Mouse (Mus musculus): ENCODE data around the gene Nectin2. TPM values are rescaled to one million over a fixed set of nuclear protein-coding genes. Genes with fewer than 3 reads are reported as not detected.

Nectin2 gene
- polyA plus RNA-seq, 1 experiment from 2014 or later, result 87.0 TPM

DNA sequence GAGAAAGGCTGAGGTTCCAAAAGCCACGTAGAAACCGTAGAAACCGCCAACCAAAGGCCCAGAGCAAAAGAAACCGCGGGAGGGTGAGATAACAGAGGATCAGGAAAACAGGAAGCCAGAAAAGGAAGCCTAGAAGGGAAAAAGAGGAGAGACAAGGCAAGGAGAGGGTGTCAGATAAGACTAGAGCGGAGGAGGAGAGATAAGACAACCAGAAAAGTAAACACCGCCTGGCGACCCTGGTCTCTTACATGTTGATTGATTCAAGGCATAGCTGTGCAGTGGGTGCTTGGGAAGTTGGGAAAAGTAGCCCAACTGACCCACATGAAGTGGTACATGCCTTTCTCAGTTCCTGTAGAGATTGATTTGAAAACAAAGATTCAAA, 55.1 kb downstream of the Nectin2 start:
- peak overlapping the region; percentile 88 for H3K27ac ChIP-seq (ENCODE audit: low read depth, low read length)
- H3K36me3 ChIP-seq (ENCODE audit: control insufficient read depth, insufficient read depth, low read length), result peaks cover 6% of the 10 kb centered on the region
- H3K4me3 ChIP-seq (ENCODE audit: low read depth, low read length), result no peak overlapping the region
- peak overlapping the region; percentile 25 for H3K4me2 ChIP-seq
- no peak for ATAC-seq (replicated peaks; ENCODE audit: insufficient number of reproducible peaks, low FRiP score, low TSS enrichment)
- H3K9me3 ChIP-seq (replicated peaks; ENCODE audit: control insufficient read depth, low read length), result no peaks in the 10 kb centered on the region
- H3K27me3 ChIP-seq (ENCODE audit: control insufficient read depth, insufficient read depth, low read length), result no peaks in the 10 kb centered on the region
- WGBS (ENCODE audit: insufficient replicate concordance), result 6% methylated on average over 8 of the region's 8 CpGs
- peaks cover 38% of the 10 kb centered on the region for H3K4me1 ChIP-seq (ENCODE audit: control insufficient read depth, insufficient read depth, low read length)
- no peak overlapping the region for H3K9ac ChIP-seq (ENCODE audit: low read depth, low read length)

DNA sequence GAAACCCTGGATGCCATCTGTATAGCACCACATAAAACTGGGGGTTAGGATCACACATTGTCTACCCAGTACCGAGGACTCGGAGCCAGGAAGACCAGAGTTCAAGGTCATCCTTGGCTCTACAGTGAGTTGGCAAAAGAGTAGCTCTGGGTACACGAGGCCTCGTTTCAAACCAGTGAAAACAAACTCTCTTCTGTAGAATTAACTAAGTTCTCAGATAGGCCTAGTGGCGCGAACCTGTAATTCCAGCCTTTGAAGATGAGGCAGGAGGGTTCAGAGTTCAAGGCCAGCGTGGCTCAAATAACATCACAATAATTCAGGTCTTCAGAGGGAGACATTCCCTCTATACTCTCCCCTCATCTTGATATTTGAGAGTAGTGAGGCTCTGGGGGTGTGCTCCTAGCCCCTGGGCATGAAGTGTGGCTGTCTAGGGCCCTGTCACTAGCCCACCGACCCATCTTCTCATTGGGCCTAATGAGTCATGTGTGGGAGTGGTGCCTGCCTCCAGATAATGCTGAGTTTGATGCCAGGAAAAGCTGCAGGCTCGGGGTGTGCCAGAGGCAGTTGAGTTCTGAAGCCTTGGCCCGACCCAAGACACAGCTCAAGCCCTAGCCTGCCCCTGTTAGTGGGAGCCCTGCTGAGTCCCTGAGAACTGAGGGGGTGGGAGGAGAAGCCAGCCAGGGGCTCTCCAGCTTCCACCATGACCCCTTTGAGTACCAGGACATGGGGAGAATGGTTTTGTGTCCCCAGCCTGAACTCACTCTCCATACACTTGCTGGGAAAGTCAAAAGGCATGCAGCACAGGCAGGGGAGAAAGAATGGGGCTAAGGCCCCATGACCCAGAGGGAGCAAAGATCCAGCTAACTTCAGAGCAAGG, 55.7 kb downstream of the Nectin2 start:
- ATAC-seq (replicated peaks; ENCODE audit: insufficient number of reproducible peaks, low FRiP score, low TSS enrichment), result no peak
- 68% methylated on average over 10 of the region's 10 CpGs for WGBS (ENCODE audit: insufficient replicate concordance)
- Histone ChIP-seq H3K4me3 (ENCODE audit: low read depth, low read length) (no peak overlapping the region), H3K27me3 (ENCODE audit: control insufficient read depth, insufficient read depth, low read length) (no peaks in the 10 kb centered on the region), H3K36me3 (ENCODE audit: control insufficient read depth, insufficient read depth, low read length) (peaks cover 6% of the 10 kb centered on the region), H3K9me3 (replicated peaks; ENCODE audit: control insufficient read depth, low read length) (no peaks in the 10 kb centered on the region), H3K4me2 (peak overlapping the region; percentile 25), H3K4me1 (ENCODE audit: control insufficient read depth, insufficient read depth, low read length) (peaks cover 38% of the 10 kb centered on the region), H3K27ac (ENCODE audit: low read depth, low read length) (peak overlapping the region; percentile 88), H3K9ac (ENCODE audit: low read depth, low read length) (no peak overlapping the region)

DNA sequence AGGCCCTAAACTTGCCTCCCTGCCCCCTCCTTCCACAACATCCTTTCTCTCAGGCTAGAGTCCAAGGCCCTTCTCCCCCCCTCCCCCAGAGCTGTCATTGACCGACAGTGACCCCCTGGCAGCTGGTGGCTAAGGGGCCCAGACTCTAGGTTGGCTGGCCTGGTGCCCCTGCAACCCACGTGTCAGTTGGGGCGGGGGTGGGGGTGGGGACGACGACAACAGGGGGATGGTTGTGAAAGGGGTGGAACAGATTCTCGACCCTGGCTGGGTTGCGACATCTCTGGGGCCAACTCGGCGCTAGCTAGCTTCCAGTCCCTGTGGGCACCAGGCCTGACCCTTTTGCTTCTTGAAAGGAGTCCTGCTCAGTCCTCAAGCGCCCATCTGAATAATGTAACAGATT, 56.9 kb downstream of the Nectin2 start:
- Histone ChIP-seq H3K9ac (ENCODE audit: low read depth, low read length) (no peak overlapping the region), H3K4me1 (ENCODE audit: control insufficient read depth, insufficient read depth, low read length) (peaks cover 32% of the 10 kb centered on the region), H3K9me3 (replicated peaks; ENCODE audit: control insufficient read depth, low read length) (no peaks in the 10 kb centered on the region), H3K4me3 (ENCODE audit: low read depth, low read length) (no peak overlapping the region), H3K27ac (ENCODE audit: low read depth, low read length) (peak overlapping the region; percentile 54), H3K36me3 (ENCODE audit: control insufficient read depth, insufficient read depth, low read length) (peaks cover 6% of the 10 kb centered on the region), H3K27me3 (ENCODE audit: control insufficient read depth, insufficient read depth, low read length) (no peaks in the 10 kb centered on the region), H3K4me2 (peak overlapping the region; percentile 22; the same call in 1 of the 2 replicates)
- 24% methylated on average over 10 of the region's 10 CpGs for WGBS (ENCODE audit: insufficient replicate concordance)
- no peak for ATAC-seq (replicated peaks; ENCODE audit: insufficient number of reproducible peaks, low FRiP score, low TSS enrichment)

DNA sequence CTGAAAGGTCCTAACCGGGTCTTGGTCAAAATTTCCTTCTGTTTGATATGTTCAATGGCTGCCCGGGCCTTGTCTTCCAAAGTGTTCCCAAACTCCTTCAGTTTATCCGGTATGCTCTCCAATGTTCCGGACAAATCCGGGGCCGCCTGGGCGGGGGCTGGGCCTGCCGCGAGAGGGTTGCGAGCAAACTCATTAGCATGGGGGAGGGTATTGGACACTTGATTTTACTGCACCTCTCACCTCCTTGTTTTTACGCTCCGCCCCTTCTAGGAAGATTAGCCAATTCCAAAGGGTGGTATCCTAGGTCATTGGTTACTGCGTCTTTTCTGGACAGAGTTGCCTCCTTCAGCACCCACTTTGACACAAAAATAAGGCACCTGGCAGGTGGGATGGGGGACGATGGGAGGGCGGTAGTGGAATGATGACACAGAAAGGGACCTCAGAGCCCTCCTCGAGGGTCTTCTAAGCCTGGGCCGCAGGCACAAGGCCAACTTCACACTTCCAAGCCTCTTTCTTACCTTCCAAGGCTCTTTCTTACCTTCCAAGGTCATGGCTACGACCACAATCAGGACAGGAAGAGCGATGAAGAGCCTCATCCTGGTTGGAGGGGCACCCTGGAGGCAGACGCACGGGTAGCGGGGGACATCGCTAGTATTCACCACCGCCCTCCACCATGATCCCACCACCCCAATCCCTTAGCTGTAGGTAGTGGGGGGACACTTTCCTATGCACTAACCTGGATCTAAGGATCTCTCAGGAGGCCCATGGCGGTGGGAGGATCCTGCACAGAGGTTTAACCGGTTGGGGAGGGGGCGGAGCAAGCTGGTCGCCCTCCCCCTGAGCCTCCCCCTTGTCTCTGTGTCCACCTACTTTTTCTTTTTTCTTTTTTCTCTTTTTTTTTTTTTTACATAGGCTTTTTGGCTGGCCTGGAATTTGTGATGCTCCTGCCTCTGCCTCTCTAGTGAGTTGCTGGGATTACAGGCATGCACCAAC, 58.1 kb downstream of the Nectin2 start, which contains the start of gene Apoc1:
Apoc1 (minus strand) TSS at position 788 of the 993 bp plus-strand sequence.
- H3K9ac ChIP-seq (ENCODE audit: low read depth, low read length), result no peak within 1 kb of the TSS
- no peak within 1 kb of the TSS for H3K4me3 ChIP-seq (ENCODE audit: low read depth, low read length)
- peak within 1 kb of the TSS; percentile 29 for H3K4me2 ChIP-seq
- no peaks in the 10 kb centered on the region for H3K9me3 ChIP-seq (replicated peaks; ENCODE audit: control insufficient read depth, low read length)
- H3K27ac ChIP-seq (ENCODE audit: low read depth, low read length), result peak within 1 kb of the TSS; percentile 54
- H3K36me3 ChIP-seq (ENCODE audit: control insufficient read depth, insufficient read depth, low read length), result peaks cover 6% of the 10 kb centered on the region
- WGBS (ENCODE audit: insufficient replicate concordance), result 43% methylated on average over 28 of the region's 28 CpGs
- H3K4me1 ChIP-seq (ENCODE audit: control insufficient read depth, insufficient read depth, low read length), result peaks cover 32% of the 10 kb centered on the region
- H3K27me3 ChIP-seq (ENCODE audit: control insufficient read depth, insufficient read depth, low read length), result no peaks in the 10 kb centered on the region
- ATAC-seq (replicated peaks; ENCODE audit: insufficient number of reproducible peaks, low FRiP score, low TSS enrichment), result no peak

DNA sequence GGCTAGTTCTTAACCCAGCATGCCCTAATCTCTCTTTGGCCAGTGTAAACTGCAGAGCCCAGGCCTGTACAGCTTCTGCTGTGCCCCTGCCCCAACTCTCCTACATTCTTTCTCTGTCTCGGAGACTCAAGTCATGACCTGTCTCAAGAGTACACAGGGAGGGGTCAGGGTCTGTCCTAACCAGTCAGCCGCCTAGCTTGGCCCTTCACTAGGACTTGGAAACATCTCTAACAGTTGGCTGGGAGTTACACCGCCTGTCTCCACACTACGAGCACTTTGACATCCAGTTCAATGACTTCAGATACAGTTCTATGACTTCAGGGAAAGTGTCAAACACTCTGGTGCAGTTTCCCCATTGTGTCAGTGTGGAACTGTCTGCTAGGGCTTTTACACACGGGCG, 58.8 kb downstream of the Nectin2 start:
- WGBS (ENCODE audit: insufficient replicate concordance), result 67% methylated on average over 6 of the region's 6 CpGs
- Histone ChIP-seq H3K27ac (ENCODE audit: low read depth, low read length) (no peak overlapping the region), H3K36me3 (ENCODE audit: control insufficient read depth, insufficient read depth, low read length) (peaks cover 3% of the 10 kb centered on the region), H3K27me3 (ENCODE audit: control insufficient read depth, insufficient read depth, low read length) (no peaks in the 10 kb centered on the region), H3K4me2 (no peak overlapping the region), H3K9me3 (replicated peaks; ENCODE audit: control insufficient read depth, low read length) (no peaks in the 10 kb centered on the region), H3K4me1 (ENCODE audit: control insufficient read depth, insufficient read depth, low read length) (peaks cover 29% of the 10 kb centered on the region), H3K4me3 (ENCODE audit: low read depth, low read length) (no peak overlapping the region), H3K9ac (ENCODE audit: low read depth, low read length) (no peak overlapping the region)
- no peak for ATAC-seq (replicated peaks; ENCODE audit: insufficient number of reproducible peaks, low FRiP score, low TSS enrichment)

DNA sequence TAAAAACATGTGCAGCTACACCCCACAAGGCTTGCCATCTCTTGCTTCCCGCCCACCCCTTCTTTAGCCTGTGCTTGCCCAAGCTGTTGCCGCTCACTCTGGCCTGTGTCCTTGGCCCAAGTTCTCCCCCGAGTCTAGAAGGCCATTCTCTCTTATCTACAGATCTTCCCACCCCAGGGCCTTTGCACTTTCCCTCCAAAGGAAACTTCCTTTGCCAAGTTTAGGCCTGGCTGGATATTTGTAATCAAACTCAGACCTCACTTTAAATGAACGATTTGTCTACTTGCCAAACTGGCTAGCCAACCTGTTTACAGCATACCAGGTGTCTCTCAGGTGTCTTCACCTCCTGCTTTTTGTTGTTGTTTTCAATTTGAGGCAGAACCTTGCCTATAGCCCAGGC, 59.4 kb downstream of the Nectin2 start:
- Histone ChIP-seq H3K9me3 (replicated peaks; ENCODE audit: control insufficient read depth, low read length) (no peaks in the 10 kb centered on the region), H3K9ac (ENCODE audit: low read depth, low read length) (no peak overlapping the region), H3K27me3 (ENCODE audit: control insufficient read depth, insufficient read depth, low read length) (no peaks in the 10 kb centered on the region), H3K36me3 (ENCODE audit: control insufficient read depth, insufficient read depth, low read length) (no peaks in the 10 kb centered on the region), H3K4me3 (ENCODE audit: low read depth, low read length) (no peak overlapping the region), H3K4me2 (no peak overlapping the region), H3K27ac (ENCODE audit: low read depth, low read length) (no peak overlapping the region), H3K4me1 (ENCODE audit: control insufficient read depth, insufficient read depth, low read length) (peaks cover 29% of the 10 kb centered on the region)
- WGBS (ENCODE audit: insufficient replicate concordance), result 82% methylated on average over 4 of the region's 4 CpGs
- ATAC-seq (replicated peaks; ENCODE audit: insufficient number of reproducible peaks, low FRiP score, low TSS enrichment), result no peak

DNA sequence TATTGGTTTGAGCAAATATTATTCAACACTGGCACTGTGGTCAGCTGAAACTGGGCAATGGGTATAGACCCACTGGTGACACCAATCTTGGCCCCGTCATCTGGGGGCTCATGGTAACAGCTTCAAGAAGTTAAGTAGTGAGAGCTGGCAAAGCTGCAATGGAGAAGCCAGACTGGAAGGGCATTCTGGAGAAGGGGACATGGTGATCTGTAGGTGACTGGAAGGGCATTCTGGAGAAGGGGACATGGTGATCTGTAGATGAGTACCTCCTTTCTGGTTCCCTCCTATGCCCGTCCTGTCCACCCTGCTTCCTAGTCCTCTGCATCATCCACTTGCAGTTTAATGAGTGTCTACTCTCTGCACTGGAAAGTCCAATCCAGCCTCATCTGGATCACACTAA, 61.7 kb downstream of the Nectin2 start:
- Histone ChIP-seq H3K9me3 (replicated peaks; ENCODE audit: control insufficient read depth, low read length) (no peaks in the 10 kb centered on the region), H3K27ac (ENCODE audit: low read depth, low read length) (no peak overlapping the region), H3K27me3 (ENCODE audit: control insufficient read depth, insufficient read depth, low read length) (no peaks in the 10 kb centered on the region), H3K4me1 (ENCODE audit: control insufficient read depth, insufficient read depth, low read length) (peaks cover 18% of the 10 kb centered on the region), H3K9ac (ENCODE audit: low read depth, low read length) (no peak overlapping the region), H3K4me2 (no peak overlapping the region), H3K36me3 (ENCODE audit: control insufficient read depth, insufficient read depth, low read length) (no peaks in the 10 kb centered on the region), H3K4me3 (ENCODE audit: low read depth, low read length) (no peak overlapping the region)
- ATAC-seq (replicated peaks; ENCODE audit: insufficient number of reproducible peaks, low FRiP score, low TSS enrichment), result no peak
- 93% methylated on average over 2 of the region's 2 CpGs for WGBS (ENCODE audit: insufficient replicate concordance)

DNA sequence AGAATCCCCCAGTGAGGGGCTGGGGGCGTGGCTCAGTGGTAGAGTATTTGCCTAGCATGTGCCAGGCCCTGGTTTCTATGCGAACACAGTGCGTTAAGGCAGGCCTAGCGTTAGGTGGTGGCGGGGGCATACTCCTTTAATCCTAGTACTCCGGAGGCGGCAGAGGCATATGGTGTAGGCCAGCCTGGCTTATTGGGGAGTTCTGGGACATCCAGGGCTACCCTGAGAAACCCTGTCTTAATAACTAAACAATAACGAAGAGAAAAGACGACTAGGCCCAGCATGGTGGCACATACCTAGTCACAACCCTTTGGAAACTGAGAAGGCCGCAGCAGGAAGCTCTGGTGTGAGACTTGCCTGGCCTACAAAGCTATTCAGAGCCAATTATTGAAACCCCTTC, 62.2 kb downstream of the Nectin2 start:
- Histone ChIP-seq H3K9me3 (replicated peaks; ENCODE audit: control insufficient read depth, low read length) (no peaks in the 10 kb centered on the region), H3K4me1 (ENCODE audit: control insufficient read depth, insufficient read depth, low read length) (peaks cover 13% of the 10 kb centered on the region), H3K4me3 (ENCODE audit: low read depth, low read length) (no peak overlapping the region), H3K27ac (ENCODE audit: low read depth, low read length) (no peak overlapping the region), H3K4me2 (no peak overlapping the region), H3K9ac (ENCODE audit: low read depth, low read length) (no peak overlapping the region), H3K36me3 (ENCODE audit: control insufficient read depth, insufficient read depth, low read length) (no peaks in the 10 kb centered on the region), H3K27me3 (ENCODE audit: control insufficient read depth, insufficient read depth, low read length) (no peaks in the 10 kb centered on the region)
- no peak for ATAC-seq (replicated peaks; ENCODE audit: insufficient number of reproducible peaks, low FRiP score, low TSS enrichment)
- WGBS (ENCODE audit: insufficient replicate concordance), result 89% methylated on average over 10 of the region's 10 CpGs
